Mouse (Mus musculus) frontal cortex, postnatal 14 days (tissue): Measurements from ENCODE around the gene Nxph3.
"Not testable (repeated sequence)": the region's sequence is repeated elsewhere in the genome, so short reads cannot be mapped to it uniquely, and the experiment has no call there.

Experiments
- DNase-seq, 2 experiments: peaks; one replicate each; pipeline ENCODE4 v3.0.0; 2022; ENCODE audit warnings: low spot score in 2 of 2

The Nxph3 gene

GRCm38 (mm10) chr11:95519299-95519698, 4.9 kb upstream of the Nxph3 start:
- no peak for DNase-seq

DNA sequence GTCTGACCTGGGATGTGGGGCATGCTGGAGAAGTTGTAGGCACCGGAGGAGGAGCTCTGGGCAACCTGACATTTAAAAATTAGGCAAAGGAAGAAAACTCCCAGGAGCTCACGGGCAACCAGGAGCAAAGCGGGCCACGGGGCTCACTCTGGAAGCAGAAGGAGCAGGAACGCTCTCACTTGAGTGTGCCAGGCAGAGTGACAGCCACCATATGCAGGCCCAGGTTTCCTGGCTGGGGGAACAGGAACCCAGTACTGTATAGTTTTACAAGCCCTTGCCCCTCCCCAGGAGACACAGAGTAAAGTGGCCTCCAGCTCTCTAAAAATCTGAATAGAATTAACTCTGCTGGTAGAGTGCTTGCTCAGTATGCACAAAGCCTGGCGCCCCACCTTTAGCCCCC, 2.8 kb upstream of the Nxph3 start:
- DNase-seq = no peak

GRCm38 (mm10) chr11:95516491-95516911, 2.1 kb upstream of the Nxph3 start:
- no peak for DNase-seq

GRCm38 (mm10) chr11:95515376-95516323, 1.3 kb upstream of the Nxph3 start:
- no peak for DNase-seq

- no peak for DNase-seq
These were observed 691 bp downstream of the Nxph3 start for GRCm38 (mm10) chr11:95513461-95514297.

DNA sequence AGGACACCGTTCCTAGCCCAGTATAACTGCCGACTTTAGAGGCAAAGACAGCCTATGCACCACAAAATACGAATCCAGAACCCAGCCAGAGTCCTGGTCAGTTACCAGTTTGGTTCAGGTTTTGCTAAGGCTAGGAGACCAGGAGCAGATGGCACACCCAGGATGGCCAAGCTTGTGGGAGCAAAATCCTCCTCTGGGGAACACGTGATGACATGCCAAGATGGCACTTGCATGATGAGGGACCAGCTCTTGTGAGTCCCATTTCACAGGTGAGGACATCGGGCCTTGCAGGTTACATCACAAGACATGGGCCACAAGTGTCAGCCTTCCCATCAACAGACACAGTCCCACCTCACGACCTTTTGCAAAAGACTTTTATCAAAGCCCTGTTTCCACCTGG, 2.0 kb downstream of the Nxph3 start:
- DNase-seq = no peak

DNA sequence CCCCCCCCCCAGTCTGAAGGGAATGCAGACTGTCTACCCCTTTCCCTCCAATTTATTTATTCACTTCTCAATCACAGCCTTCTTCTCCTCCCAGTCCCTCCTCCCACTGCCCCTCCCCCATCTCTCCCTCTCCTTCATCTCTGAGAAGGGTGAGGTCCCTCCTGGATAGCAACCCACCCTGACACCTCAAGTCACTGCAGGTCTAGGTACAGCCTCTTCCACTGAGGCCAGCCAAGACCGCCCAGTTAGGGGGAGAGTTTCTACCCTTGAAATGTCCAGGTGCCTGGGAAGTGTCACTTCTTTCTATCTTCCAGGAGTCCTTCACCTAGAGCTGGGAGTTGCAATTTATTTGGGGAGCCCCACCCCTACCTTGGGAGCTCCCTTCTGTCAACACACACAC, 2.5 kb downstream of the Nxph3 start:
- DNase-seq = no peak

- DNase-seq = no peak
These were observed 3.7 kb downstream of the Nxph3 start for GRCm38 (mm10) chr11:95510631-95511030.

GRCm38 (mm10) chr11:95509126-95509717, 5.1 kb downstream of the Nxph3 start:
- DNase-seq = no peak

DNA sequence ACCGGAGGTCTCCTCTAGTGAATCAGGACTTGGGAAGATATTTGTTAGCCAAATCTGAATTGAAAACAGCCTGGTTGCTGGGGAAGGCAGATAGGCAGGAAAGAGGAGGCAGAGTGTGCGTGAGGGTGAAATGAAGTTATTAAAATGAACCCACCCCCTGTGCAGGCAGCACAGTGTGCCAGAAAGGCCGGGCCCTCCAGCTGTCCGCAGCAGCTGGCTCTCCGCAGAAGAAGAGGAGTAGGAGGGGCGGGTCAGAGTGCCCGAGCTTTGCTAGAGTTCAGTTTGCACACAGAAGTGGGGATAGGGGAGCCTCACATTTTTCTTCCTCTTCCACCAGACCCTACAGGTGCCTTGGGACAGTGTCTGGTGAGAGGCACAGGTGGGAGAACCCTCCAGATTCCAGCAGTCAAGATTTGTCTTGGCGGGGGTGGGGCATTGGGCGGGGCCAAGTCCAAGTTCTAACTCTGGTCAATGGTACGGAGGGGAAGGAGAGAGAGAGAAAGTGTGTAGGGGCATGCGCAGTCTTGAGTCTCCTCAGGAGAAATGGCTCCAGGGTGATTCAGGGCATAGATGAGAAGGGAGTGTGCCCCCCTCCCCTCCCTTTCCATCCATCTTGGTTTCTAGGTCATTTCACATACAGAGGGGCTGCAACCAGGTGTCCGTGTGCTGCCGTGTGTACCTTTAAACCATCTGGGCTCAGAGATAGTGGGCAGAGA, 6.0 kb downstream of the Nxph3 start:
- DNase-seq = no peak

GRCm38 (mm10) chr11:95507785-95508184, 6.6 kb downstream of the Nxph3 start:
- DNase-seq = no peak

- no peak for DNase-seq
These were observed 7.2 kb downstream of the Nxph3 start for GRCm38 (mm10) chr11:95507041-95507716.

DNA sequence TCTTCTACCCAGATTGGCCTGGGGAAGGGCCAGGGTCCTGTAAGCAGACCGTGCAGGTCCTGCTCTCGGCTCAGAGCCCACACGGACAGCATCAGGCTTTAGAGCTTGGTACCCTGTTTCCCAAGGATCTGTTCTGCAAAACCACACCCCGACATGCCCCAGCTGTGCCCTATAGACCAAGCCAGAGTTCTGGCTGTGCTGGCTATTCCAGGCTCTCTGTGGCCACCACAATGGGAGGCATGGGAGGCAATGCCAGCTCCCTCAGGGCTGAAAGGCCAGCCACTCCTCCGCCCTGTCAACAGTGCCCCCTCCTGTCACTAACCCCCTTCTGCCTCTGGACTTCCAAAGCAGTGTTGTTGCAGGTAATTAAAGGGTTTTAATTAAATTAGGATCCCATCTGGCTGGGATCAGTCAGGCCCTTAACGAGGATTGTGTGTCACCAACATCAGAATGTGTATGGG, 10.1 kb downstream of the Nxph3 start:
- DNase-seq = no peak

- no peak for DNase-seq
These were observed 10.7 kb downstream of the Nxph3 start for GRCm38 (mm10) chr11:95503581-95504180.

DNA sequence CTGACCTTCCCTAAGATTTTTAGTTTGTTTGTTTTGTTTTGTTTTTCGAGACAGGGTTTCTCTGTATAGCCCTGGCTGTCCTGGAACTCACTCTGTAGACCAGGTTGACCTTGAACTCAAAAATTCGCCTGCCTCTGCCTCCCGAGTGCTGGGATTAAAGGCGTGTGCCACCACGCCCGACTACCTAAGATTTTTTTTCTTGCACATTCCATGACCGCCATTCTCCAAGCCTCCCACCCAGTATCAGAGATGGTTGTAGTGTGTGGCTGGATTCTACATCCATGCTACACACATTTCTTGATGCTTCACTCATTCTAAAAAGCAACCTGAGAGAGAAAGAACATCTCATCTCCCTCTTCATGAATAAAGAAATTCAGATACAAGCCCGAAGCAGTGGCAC, 12.5 kb downstream of the Nxph3 start:
- not testable (repeated sequence) for DNase-seq

DNA sequence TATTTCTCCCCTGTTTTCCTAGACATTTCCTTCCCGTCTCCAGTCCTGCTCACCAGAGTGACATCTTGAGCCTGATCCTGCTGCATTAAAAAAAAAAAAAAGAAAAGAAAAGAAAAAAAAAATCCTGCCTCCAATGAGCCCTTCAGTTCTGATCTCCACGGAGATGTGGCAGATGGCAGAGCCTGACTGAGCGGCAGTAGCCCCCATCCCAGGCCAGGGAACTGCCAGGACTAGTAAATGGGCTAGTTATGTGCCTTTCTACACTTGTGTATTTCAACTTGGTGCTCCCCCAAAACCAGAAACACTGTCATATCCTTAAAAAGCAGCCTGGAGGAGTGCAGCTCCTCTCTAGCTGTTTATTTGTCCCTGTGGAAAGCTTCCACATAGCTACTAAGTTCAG, 13.5 kb downstream of the Nxph3 start:
- DNase-seq = no peak

- DNase-seq = no peak
These were observed 14.0 kb downstream of the Nxph3 start for GRCm38 (mm10) chr11:95500412-95500811.

DNA sequence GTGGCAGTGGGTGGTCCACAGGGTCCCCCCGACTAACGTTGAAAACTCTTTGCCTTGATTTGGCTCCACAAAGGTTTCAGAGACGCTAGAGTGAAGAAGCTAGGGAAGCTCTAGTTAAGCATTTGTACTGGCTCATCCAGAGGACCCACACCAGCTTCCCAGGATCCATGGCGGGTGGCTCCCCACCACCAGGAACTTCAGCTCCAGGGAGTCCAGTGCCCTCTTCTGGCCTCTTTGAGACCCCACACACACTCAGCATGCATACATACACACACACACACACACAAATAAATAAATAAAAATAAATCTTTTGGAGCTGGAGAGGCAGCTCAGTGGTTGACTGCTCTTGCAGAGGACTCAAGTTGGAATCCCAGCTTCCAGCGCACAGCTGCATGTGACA, 16.4 kb downstream of the Nxph3 start:
- DNase-seq = no peak

GRCm38 (mm10) chr11:95495883-95496282, 18.5 kb downstream of the Nxph3 start:
- DNase-seq = no peak

DNA sequence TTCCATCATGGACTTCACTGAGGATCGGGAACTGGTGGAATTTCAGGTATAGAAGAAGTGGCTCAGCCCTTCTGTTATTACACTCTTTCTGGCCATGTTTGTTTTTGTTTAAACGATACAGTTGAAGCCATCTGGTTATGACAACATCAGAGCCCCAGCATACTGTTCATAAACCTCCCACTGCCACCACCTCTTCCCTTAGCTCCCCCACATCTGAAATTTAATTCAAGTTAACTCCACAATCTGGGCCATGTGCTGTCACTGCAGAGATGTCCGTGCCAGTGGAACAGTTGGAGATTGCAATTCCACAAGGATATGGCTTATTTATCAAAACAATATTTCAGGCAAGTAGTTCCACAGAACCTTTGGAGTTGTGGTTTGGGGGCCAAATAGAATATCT, 20.0 kb downstream of the Nxph3 start:
- no peak for DNase-seq

GRCm38 (mm10) chr11:95493950-95494349, 20.4 kb downstream of the Nxph3 start:
- DNase-seq = no peak
